Mouse (Mus musculus): ENCODE results near the gene H2afy2.

- TF ChIP-seq CTCF (IDR thresholded peaks at IDR 0.05) (peak; percentile 60), EP300 (IDR thresholded peaks at IDR 0.05) (no peak)
Observed at GRCm38 (mm10) chr10:61783621-61784251, at the start of gene H2afy2.

All from lung, postnatal 0 days (tissue).